Mouse (Mus musculus) thymus, postnatal 14 days (tissue): ENCODE results near the gene Kirrel2.
"Not testable (repeated sequence)": the region's sequence is repeated elsewhere in the genome, so short reads cannot be mapped to it uniquely, and the experiment has no call there.

ENCODE experiments used
- DNase-seq: peaks from one replicate; pipeline ENCODE4 v3.0.0; 2021

The Kirrel2 gene

GRCm38 (mm10) chr7:30457629-30458330 lies at the start of gene Kirrel2, which contains the start of gene Nphs1:
Kirrel2 (minus strand) TSS chr7:30457690.
Nphs1 (plus strand) TSS chr7:30458315.
- DNase-seq: no peak

GRCm38 (mm10) chr7:30501159-30501558 lies 43.7 kb upstream of the Kirrel2 start:
- not testable (repeated sequence) for DNase-seq

DNA sequence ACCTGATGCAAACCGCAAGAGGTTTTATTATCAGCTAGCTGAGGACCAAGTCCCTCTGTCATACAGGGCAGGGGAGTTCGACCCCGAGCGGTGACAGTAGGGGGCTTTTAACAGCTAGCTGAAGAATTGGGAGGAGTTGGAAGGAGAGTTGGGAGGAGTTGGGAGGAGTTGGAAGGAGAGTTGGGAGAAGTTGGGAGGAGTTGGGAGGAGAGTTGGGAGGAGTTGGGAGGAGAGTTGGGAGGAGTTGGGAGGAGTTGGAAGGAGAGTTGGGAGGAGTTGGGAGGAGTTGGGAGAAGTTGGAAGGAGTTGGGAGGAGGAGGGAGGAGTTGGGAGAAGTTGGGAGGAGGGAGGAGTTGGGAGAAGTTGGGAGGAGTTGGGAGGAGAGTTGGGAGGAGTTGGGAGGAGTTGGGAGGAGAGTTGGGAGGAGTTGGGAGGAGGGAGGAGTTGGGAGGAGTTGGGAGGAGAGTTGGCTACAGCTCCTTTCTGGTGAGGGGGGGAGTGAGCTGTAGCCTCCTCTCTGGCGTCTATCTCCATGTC lies 38.1 kb upstream of the Kirrel2 start:
- DNase-seq: not testable (repeated sequence)

- DNase-seq: no peak
Observed at GRCm38 (mm10) chr7:30493401-30493931, 36.0 kb upstream of the Kirrel2 start, which contains the start of gene Prodh2. Prodh2 (plus strand) TSS chr7:30493622.

DNA sequence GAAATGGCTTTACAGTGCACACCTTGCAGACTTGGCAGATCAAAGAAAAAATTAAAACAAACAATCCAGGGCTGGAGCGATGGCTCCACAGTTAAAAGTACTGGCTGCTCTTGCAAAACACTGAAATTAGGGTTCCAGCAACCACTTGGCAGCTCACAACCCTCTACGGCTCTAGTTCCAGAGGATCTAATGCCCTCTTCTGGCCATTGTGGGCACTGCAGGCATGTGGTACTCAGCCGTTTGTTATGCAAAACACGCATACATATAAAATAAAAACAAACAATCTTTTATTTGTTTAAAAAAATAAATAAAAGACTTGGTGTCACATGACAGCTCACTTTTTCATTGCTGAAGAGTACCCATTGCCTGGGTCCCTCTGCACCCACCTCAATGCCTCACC lies 35.3 kb upstream of the Kirrel2 start:
- DNase-seq: peak; percentile 81

DNA sequence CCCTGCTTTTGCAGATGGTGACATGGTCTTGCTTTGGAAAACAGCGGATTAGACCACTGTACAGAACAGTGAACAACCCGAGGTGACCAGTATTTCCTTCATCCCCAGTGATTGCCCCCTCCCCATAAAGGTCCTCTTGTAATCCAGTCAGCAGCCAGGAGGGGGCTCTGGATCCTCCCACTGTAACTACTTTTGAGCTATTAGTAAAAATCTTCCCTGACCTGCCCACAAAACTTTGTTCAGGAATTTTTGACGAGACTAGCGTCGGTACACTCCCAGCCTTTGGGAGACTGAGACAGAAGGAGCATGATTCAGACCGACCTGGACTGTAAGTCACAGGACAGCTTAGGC lies 33.4 kb upstream of the Kirrel2 start:
- DNase-seq: no peak

- peak; percentile 53 for DNase-seq
Observed at GRCm38 (mm10) chr7:30490251-30490956, 32.9 kb upstream of the Kirrel2 start.

GRCm38 (mm10) chr7:30484250-30484649 lies 26.8 kb upstream of the Kirrel2 start:
- DNase-seq: no peak

DNA sequence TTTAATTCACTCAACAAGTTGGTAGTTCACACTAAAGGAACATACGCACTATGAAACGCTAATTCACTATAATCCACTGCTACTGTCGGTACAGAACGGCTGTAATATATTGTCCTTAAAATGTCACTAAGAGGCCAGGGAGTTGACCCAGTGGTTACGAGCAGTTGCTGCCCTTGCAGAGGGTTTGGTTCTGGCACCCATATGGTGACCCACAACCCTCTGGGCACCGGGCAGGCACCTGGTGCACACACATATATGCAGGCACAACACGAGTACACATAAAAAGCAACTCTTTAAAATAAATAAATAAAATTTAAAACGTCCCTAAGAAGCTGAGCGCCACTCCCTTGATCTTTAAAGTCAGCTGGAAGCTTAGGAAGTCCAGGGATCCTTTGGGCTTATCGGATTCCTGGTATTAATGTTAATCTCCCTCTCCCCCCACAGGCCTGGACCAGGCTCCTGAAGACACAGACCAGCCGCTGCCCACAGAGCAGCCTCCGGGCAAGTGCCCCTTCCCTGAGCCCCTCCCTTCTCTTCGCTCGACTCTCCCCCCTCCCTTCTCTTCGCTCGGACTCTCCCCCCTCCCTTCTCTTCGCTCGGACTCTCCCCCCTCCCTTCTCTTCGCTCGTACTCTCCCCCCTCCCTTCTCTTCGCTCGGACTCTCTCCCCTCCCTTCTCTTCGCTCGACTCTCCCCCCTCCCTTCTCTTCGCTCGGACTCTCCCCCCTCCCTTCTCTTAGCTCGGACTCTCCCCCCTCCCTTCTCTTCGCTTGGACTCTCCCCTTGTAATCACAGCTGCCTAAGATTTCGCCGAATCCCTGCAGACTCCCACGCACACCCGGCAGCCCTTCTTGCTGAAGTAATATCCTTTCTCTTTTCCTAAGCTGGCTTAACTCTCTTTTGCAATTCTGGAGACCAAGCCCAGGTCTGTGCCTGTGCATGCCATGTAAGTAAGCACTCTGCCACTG lies 20.2 kb upstream of the Kirrel2 start:
- no peak for DNase-seq

DNA sequence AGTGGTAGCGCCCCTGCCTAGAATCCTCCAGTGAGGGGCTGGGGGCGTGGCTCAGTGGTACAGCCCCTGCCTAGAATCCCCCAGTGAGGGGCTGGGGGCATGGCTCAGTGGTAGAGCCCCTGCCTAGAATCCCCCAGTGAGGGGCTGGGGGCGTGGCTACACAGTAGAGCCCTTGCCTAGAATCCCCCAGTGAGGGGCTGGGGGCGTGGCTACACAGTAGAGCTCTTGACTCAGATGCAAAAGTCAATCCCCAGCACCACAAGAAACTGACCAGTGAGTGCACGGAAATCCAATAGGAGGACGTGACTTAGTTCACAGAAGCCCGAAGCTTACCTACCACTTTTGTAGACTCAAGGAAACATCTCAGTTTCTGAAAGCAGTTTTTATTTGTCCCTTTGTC lies 18.6 kb upstream of the Kirrel2 start:
- DNase-seq: not testable (repeated sequence)

DNA sequence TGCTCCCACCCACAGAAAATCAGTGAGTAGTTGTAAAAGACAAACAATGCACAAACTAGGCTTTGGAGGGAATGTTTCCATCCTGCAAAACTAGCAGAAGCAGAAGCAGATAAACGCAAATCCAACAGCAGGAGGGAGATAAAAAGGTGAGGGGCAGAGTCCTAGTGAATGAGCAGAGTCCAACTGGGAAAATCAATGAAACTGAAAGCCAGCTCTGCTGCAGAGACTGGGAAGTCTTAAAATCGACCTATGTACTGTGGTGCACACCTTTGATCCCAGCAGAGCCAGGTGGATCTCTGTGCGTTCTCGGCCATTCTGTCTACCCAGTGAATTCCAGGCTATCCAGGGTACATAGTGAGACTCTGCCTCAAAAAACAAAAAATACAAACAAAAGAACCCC lies 17.5 kb upstream of the Kirrel2 start:
- DNase-seq: no peak

GRCm38 (mm10) chr7:30472411-30472810 lies 14.9 kb upstream of the Kirrel2 start:
- DNase-seq: peak; percentile 66

DNA sequence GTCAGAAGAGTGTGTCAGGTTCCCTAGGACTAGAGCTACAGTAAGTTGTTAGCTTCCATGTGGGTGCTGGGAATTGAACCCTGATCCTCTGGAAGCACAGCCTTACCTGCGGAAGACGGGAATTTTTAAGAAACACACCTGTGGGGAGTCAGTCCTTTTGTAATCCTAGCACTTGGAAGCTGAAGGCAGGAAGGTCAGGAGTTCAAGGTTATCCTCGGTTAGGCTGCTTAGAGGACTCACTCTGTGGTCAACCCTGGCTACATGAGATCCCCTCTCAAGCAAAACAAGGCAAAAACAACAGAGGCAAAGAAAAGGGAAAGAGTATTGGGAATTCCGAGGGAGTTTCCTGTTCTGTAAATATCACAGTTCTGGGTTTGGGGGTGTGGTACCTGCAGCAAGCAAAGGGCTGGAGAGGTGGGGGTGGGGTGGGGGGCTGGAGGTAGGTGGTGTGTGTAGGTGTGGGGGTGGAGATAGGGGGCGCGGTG lies 7.4 kb upstream of the Kirrel2 start:
- DNase-seq: no peak

- DNase-seq: no peak
Observed at GRCm38 (mm10) chr7:30463996-30464395, 6.5 kb upstream of the Kirrel2 start.

DNA sequence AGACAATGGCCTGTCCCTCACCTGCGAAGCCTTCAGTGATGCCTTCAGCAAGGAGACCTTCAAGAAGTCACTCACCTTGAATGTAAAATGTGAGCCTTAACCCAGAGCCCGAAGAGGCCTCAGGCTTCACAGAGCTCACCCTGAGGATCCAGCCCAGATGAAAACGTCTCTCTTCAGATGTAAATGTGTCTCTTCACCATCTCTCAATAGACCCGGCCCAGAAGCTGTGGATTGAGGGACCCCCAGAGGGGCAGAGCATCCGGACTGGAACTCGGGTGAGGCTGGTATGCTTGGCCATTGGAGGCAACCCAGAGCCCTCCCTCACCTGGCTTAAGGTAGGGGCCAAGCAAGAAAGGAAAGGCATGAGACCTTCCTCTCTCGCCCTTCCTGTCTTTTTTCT lies 6.1 kb upstream of the Kirrel2 start:
- DNase-seq: no peak

DNA sequence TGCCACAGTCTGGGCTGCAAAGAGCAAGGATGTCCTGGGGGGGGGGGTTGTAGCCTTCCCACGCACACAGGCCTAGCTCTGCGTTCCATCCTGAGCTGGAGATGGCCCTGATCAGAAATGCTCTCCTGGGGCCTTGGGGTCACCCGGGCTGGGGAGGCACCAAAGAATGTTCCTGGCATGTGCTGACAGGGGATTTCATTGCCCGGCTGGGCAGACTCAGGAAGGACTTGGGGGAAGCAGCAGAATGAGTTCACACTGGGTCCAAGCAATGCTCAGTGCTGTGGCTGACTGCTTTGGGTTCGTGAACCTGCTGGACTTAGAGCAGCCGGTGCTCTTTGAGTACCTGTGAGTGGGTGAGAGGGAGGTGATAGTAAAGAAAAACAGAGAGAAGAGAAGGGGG lies 2.0 kb upstream of the Kirrel2 start:
- DNase-seq: no peak

DNA sequence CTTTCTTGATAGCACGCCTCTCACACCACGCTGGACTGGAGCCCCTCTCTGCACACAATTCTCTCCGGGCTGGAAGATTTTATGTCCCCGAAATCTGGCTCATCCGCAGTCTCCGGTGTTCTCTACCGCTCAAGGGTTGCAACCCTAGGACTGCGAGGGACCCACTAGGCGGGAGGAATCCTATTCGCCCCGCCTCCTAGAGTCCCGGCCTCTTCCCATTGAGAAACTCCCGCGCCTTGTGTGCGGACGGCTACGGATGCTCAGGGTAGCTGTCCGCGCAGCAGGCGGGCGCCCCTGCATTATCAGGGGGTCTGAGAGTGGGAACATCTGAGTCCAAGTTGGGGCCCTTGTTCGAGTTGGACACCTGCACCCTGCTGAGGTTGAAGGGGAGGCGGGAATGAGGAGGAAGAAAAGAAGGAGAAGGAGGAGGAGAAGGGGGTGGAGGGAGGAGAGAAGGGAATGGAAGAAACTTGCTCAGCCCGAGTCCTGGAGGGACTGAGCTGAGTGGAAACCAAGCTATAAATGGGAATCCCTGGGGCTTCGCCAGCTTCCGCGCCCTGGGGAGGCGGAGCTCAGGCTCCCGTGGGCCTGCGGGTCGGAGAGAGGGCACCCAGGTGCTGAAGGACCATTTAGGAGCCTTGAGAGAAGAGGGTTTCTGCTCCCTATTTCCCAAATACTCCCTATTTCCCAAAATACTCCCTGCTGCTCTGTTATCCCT lies 420 bp downstream of the Kirrel2 start:
- DNase-seq: no peak

- DNase-seq: no peak
Observed at GRCm38 (mm10) chr7:30456487-30456886, 1.0 kb downstream of the Kirrel2 start.

DNA sequence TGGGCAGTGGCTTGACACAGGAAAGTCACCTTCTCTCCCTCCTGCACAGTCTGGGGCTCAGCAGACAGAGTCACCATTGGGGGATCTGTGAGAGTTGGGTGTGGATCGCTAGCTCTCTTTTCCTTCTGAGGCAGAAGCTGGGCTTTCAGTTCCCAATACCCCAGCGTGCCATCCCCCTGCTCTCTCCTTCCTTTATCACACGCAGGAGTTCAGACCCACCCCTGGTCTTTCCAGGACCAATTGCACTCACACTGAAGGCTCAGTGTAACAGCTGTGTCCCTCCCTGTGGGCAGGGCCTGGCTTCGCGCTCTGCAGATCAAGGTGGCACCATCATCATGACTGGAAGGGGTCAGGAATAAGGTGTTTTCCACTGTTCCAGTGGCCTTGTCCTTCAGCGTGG lies 3.2 kb downstream of the Kirrel2 start:
- DNase-seq: no peak

DNA sequence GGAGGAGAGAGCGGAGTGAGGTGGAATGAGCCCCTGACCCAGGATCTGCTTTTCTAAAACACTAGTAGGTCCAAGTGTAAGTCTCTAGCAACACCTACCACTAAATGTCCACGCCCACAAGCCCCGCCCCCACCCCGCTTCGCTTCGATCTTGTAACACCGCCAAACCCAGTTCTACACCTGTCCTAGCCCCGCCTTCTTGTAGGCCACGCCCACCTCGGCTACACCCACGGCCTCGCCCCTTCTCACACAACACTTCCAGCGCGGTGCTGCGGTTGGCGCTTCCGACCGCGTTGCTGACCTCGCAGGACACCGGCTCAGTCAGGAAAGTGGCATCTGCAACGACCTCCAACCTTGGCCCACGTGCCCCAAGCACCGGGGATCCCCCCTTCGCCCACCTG lies 3.7 kb downstream of the Kirrel2 start:
- peak; percentile 60 for DNase-seq

DNA sequence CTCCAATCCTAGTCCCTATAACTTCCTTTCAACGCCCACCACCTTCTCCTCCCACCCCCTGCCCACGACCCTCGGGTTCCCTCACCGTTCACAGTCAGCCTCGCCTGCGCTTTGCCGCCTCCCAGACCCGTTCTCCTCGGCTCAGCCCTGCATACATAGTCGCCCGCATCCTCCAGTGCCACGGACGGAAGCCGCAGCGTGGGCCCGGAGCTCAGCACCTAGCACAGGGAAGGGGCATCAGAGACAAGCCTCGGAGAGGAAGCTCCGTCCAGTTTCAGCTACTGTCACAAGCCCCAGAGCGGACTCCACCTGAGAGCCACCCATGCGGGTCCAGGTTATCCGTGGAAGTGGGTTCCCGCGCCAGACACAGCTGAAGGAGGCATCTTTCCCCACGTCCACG lies 4.2 kb downstream of the Kirrel2 start:
- DNase-seq: no peak

DNA sequence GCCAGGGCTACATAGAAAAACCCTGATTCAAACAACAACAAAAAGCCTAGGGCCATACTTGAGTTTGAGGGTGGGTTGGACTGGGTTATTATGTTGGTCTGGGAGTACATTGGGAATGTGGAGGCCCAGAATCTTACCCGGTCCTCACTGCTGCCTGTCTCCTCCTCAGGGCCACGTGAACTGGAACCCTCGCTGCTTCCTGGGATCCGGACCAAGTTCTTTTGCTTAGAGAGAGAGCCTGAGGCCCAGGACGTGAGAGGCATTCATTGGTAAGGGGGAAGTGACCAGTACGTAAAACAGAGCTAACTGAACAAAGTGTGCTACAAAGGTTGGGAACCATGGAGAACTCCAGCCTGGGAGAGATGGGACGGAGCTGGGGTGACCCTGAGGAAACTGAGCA lies 7.2 kb downstream of the Kirrel2 start:
- no peak for DNase-seq
